Mouse (Mus musculus): ENCODE data around the gene Smoc1. TPM values are rescaled to one million over a fixed set of nuclear protein-coding genes. Genes with fewer than 3 reads are reported as not detected.

Gene Smoc1
- polyA plus RNA-seq, 1 experiment from 2014 or later = 15.5 TPM

GRCm38 (mm10) chr12:81133055-81133665, 106.6 kb downstream of the Smoc1 start:
- TF ChIP-seq CTCF (IDR thresholded peaks at IDR 0.05; ENCODE audit: low read depth) (no peak), EP300 (IDR thresholded peaks at IDR 0.05; ENCODE audit: low read depth) (no peak)
- no peak overlapping the region for H3K27ac ChIP-seq (ENCODE audit: low read depth)
- ATAC-seq = no peak
- H3K27me3 ChIP-seq (ENCODE audit: insufficient read depth, low read length) = no peaks in the 10 kb centered on the region
- peaks cover 5% of the 10 kb centered on the region; the same call in 1 of the 2 replicates for H3K4me1 ChIP-seq (ENCODE audit: insufficient read depth)
- DNase-seq = no peak
- no peak overlapping the region for H3K4me3 ChIP-seq (ENCODE audit: low read depth, low read length)
- no peak overlapping the region for H3K9ac ChIP-seq (replicated peaks)
- no peaks in the 10 kb centered on the region for H3K9me3 ChIP-seq (ENCODE audit: low read length)
- H3K4me2 ChIP-seq (ENCODE audit: low read depth, low read length) = no peak overlapping the region
- H3K36me3 ChIP-seq (replicated peaks; ENCODE audit: insufficient read depth, low read length) = no peaks in the 10 kb centered on the region
- 57% methylated on average over 4 of the region's 4 CpGs for WGBS (ENCODE audit: insufficient replicate concordance)

GRCm38 (mm10) chr12:81138217-81138616, 111.6 kb downstream of the Smoc1 start:
- Histone ChIP-seq H3K9me3 (ENCODE audit: low read length) (no peaks in the 10 kb centered on the region), H3K27me3 (ENCODE audit: insufficient read depth, low read length) (no peaks in the 10 kb centered on the region), H3K4me1 (ENCODE audit: insufficient read depth) (no peaks in the 10 kb centered on the region), H3K27ac (ENCODE audit: low read depth) (no peak overlapping the region), H3K4me2 (ENCODE audit: low read depth, low read length) (no peak overlapping the region), H3K4me3 (ENCODE audit: low read depth, low read length) (no peak overlapping the region), H3K36me3 (replicated peaks; ENCODE audit: insufficient read depth, low read length) (no peaks in the 10 kb centered on the region), H3K9ac (replicated peaks) (no peak overlapping the region)
- 75% methylated on average over 6 of the region's 6 CpGs for WGBS (ENCODE audit: insufficient replicate concordance)
- no peak for DNase-seq
- TF ChIP-seq EP300 (IDR thresholded peaks at IDR 0.05; ENCODE audit: low read depth) (no peak), CTCF (IDR thresholded peaks at IDR 0.05; ENCODE audit: low read depth) (no peak)
- ATAC-seq = no peak

GRCm38 (mm10) chr12:81139463-81139862, 112.9 kb downstream of the Smoc1 start:
- no peak for ATAC-seq
- TF ChIP-seq EP300 (IDR thresholded peaks at IDR 0.05; ENCODE audit: low read depth) (no peak), CTCF (IDR thresholded peaks at IDR 0.05; ENCODE audit: low read depth) (no peak)
- H3K27me3 ChIP-seq (ENCODE audit: insufficient read depth, low read length) = no peaks in the 10 kb centered on the region
- peaks cover 2% of the 10 kb centered on the region; the same call in 1 of the 2 replicates for H3K4me1 ChIP-seq (ENCODE audit: insufficient read depth)
- H3K9me3 ChIP-seq (ENCODE audit: low read length) = no peaks in the 10 kb centered on the region
- no peaks in the 10 kb centered on the region for H3K36me3 ChIP-seq (replicated peaks; ENCODE audit: insufficient read depth, low read length)
- no peak overlapping the region for H3K4me3 ChIP-seq (ENCODE audit: low read depth, low read length)
- H3K27ac ChIP-seq (ENCODE audit: low read depth) = no peak overlapping the region
- 83% methylated on average over 6 of the region's 6 CpGs for WGBS (ENCODE audit: insufficient replicate concordance)
- DNase-seq = no peak
- H3K4me2 ChIP-seq (ENCODE audit: low read depth, low read length) = no peak overlapping the region
- no peak overlapping the region for H3K9ac ChIP-seq (replicated peaks)

- ATAC-seq (no peak), DNase-seq (no peak)
- H3K27ac ChIP-seq (ENCODE audit: low read depth) = no peak overlapping the region
- no peak for TF ChIP-seq EP300 (IDR thresholded peaks at IDR 0.05; ENCODE audit: low read depth)
- no peaks in the 10 kb centered on the region for H3K36me3 ChIP-seq (replicated peaks; ENCODE audit: insufficient read depth, low read length)
- H3K4me3 ChIP-seq (ENCODE audit: low read depth, low read length) = no peak overlapping the region
- no peaks in the 10 kb centered on the region for H3K27me3 ChIP-seq (ENCODE audit: insufficient read depth, low read length)
- H3K9ac ChIP-seq (replicated peaks) = no peak overlapping the region
- no peak overlapping the region for H3K4me2 ChIP-seq (ENCODE audit: low read depth, low read length)
- 51% methylated on average over 9 of the region's 9 CpGs for WGBS (ENCODE audit: insufficient replicate concordance)
- H3K9me3 ChIP-seq (ENCODE audit: low read length) = no peaks in the 10 kb centered on the region
- H3K4me1 ChIP-seq (ENCODE audit: insufficient read depth) = peaks cover 2% of the 10 kb centered on the region; the same call in 1 of the 2 replicates
These were observed 114.2 kb downstream of the Smoc1 start for GRCm38 (mm10) chr12:81140594-81141328.

- DNase-seq (no peak), ATAC-seq (no peak)
- TF ChIP-seq CTCF (IDR thresholded peaks at IDR 0.05; ENCODE audit: low read depth) (no peak), EP300 (IDR thresholded peaks at IDR 0.05; ENCODE audit: low read depth) (no peak)
- Histone ChIP-seq H3K9me3 (ENCODE audit: low read length) (no peaks in the 10 kb centered on the region), H3K4me3 (ENCODE audit: low read depth, low read length) (no peak overlapping the region), H3K4me2 (ENCODE audit: low read depth, low read length) (no peak overlapping the region), H3K27ac (ENCODE audit: low read depth) (no peak overlapping the region), H3K27me3 (ENCODE audit: insufficient read depth, low read length) (no peaks in the 10 kb centered on the region), H3K9ac (replicated peaks) (no peak overlapping the region), H3K36me3 (replicated peaks; ENCODE audit: insufficient read depth, low read length) (no peaks in the 10 kb centered on the region), H3K4me1 (ENCODE audit: insufficient read depth) (peaks cover 2% of the 10 kb centered on the region; the same call in 1 of the 2 replicates)
- WGBS (ENCODE audit: insufficient replicate concordance) = 67% methylated on average over 7 of the region's 7 CpGs
These were observed 114.7 kb downstream of the Smoc1 start for GRCm38 (mm10) chr12:81141329-81141711.

- TF ChIP-seq CTCF (IDR thresholded peaks at IDR 0.05; ENCODE audit: low read depth) = no peak
- TF ChIP-seq EP300 (IDR thresholded peaks at IDR 0.05; ENCODE audit: low read depth) = no peak
- no peak overlapping the region for H3K4me2 ChIP-seq (ENCODE audit: low read depth, low read length)
- ATAC-seq = no peak
- H3K4me3 ChIP-seq (ENCODE audit: low read depth, low read length) = no peak overlapping the region
- H3K4me1 ChIP-seq (ENCODE audit: insufficient read depth) = peaks cover 2% of the 10 kb centered on the region; the same call in 1 of the 2 replicates
- no peaks in the 10 kb centered on the region for H3K9me3 ChIP-seq (ENCODE audit: low read length)
- WGBS (ENCODE audit: insufficient replicate concordance) = 71% methylated on average over 3 of the region's 3 CpGs
- no peaks in the 10 kb centered on the region for H3K36me3 ChIP-seq (replicated peaks; ENCODE audit: insufficient read depth, low read length)
- DNase-seq = no peak
- no peaks in the 10 kb centered on the region for H3K27me3 ChIP-seq (ENCODE audit: insufficient read depth, low read length)
- no peak overlapping the region for H3K9ac ChIP-seq (replicated peaks)
- no peak overlapping the region for H3K27ac ChIP-seq (ENCODE audit: low read depth)
These were observed 115.6 kb downstream of the Smoc1 start for GRCm38 (mm10) chr12:81142231-81142630.

Data from liver, postnatal 0 days (tissue).